Mouse (Mus musculus) G1E (cell line): ENCODE measurements around the gene Efhc1.

Source experiments
- CTCF ChIP-seq: IDR thresholded peaks from 2 replicates; pipeline ENCODE4 v1.5.1; 2012; ENCODE audit warnings: low read depth, low read length, inconsistent platforms, mixed read lengths
- GATA1 ChIP-seq: IDR thresholded peaks from 2 replicates; pipeline ENCODE4 v1.6.1; 2012; ENCODE audit warnings: borderline replicate concordance, low read length, inconsistent platforms, mixed read lengths
- GATA2 ChIP-seq: IDR thresholded peaks from 2 replicates; pipeline ENCODE4 v1.6.1; 2012; ENCODE audit warnings: low read depth, low read length, inconsistent platforms, borderline replicate concordance

DNA sequence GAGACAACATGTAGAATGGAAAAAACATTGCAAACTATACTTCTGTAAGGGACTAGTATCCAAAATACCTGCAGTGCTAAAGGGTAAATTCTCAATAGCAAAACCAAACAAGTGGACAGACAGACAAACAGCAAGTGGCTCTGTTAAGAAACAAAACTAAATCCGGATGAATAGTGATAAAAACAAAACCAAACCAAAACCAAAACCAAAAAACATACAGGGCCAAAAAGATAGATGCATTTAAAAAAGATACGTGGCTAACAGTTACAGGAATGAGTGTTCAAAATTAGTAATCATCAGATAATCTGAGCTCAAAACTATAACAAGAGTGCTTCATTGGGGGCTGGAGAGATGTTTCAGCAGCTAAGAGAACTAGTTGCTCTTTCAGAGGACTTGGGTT, 18.2 kb downstream of the Efhc1 start:
- TF ChIP-seq CTCF = no peak
- no peak for TF ChIP-seq GATA2
- no peak for TF ChIP-seq GATA1
